Mouse (Mus musculus) myocyte (in vitro differentiated cells): ENCODE measurements at regions not wholly inside any gene's neighbourhood (a gene's known extent, or its start where the extent isn't known, plus 50 kb on each side); places are given as distances from the start of the nearest gene placed in this dataset.

ENCODE experiments used
- E2F4 ChIP-seq: IDR thresholded peaks from one replicate; pipeline ENCODE4 v1.6.1; 2011; ENCODE audit warnings: mild to moderate bottlenecking, control low read depth, moderate library complexity; ENCODE audit not compliant: insufficient read depth
- MAX ChIP-seq: IDR thresholded peaks from one replicate; pipeline ENCODE4 v1.6.1; 2011; ENCODE audit warnings: low read depth, mild to moderate bottlenecking, control low read depth
- MYOD1 ChIP-seq, 3 experiments: IDR thresholded peaks; one replicate each; pipeline ENCODE4 v1.6.1; 2011; ENCODE audit warnings: control low read depth in 2 of 3, low read depth in 2 of 3, mild to moderate bottlenecking in 2 of 3, moderate library complexity in 1 of 3; ENCODE audit not compliant: insufficient read length in 2 of 3, control insufficient read depth in 1 of 3
- POLR2A ChIP-seq: IDR thresholded peaks from one replicate; pipeline ENCODE4 v1.6.1; 2011; ENCODE audit warnings: low read depth, mild to moderate bottlenecking, control low read depth, moderate library complexity; ENCODE audit not compliant: insufficient read length
- USF1 ChIP-seq: IDR thresholded peaks from one replicate; pipeline ENCODE4 v1.6.1; 2011; ENCODE audit warnings: low read depth, mild to moderate bottlenecking, control low read depth, moderate library complexity

DNA sequence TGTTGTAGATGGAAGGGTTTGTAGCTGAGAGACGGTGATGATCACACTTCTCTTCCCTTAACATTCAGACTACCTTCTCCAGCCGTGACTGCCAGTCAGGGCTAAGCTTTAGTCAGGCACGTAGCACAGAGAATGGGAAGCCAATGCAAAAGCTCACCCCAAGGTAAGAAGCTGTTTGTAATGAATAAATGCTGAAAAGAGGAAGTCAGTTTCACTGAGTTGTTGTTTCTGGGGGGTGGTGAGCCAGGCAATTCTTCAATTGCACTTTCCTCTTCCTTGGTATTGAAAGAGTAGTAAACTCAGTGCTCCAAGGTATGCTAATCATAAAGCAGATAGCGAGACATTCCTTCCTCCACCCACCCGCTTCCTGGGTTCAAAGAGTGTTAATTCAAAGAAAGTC is 269.2 kb upstream of the Dab2 start:
- TF ChIP-seq MAX (no peak), POLR2A (no peak), USF1 (no peak), E2F4 (no peak), MYOD1 (IDR thresholded peaks at IDR 0.05; ENCODE audit: control insufficient read depth in 1 of 3, insufficient read length in 2 of 3, low read depth in 2 of 3) (no peak)
